Mouse (Mus musculus) MN1 (cell line): ENCODE results near the gene Crabp1.
A peak's percentile ranks its signal among the peaks of the same experiment; 100 is the strongest.

Source experiments
- DNase-seq: peaks from one replicate; pipeline ENCODE4 v3.0.0-alpha.2; 2016; ENCODE audit warnings: low spot score

Gene Crabp1

GRCm38 (mm10) chr9:54770140-54770780 is 5.7 kb downstream of the Crabp1 start:
- no peak for DNase-seq

GRCm38 (mm10) chr9:54776451-54776982 is 12.0 kb downstream of the Crabp1 start:
- DNase-seq, result no peak

GRCm38 (mm10) chr9:54779280-54779679 is 14.7 kb downstream of the Crabp1 start:
- no peak for DNase-seq

- DNase-seq, result no peak
These were observed 18.0 kb downstream of the Crabp1 start for GRCm38 (mm10) chr9:54782504-54782903.

- peak; percentile 94 for DNase-seq
These were observed 19.5 kb downstream of the Crabp1 start for GRCm38 (mm10) chr9:54784003-54784402.

GRCm38 (mm10) chr9:54785215-54785614 is 20.7 kb downstream of the Crabp1 start:
- no peak for DNase-seq

GRCm38 (mm10) chr9:54786083-54786482 is 21.5 kb downstream of the Crabp1 start:
- DNase-seq, result peak; percentile 35

- peak; percentile 95 for DNase-seq
These were observed 23.2 kb downstream of the Crabp1 start for GRCm38 (mm10) chr9:54787760-54788159.

GRCm38 (mm10) chr9:54790271-54790670 is 25.7 kb downstream of the Crabp1 start:
- peak; percentile 82 for DNase-seq

GRCm38 (mm10) chr9:54801460-54801961 is 37.0 kb downstream of the Crabp1 start:
- DNase-seq, result no peak

GRCm38 (mm10) chr9:54802749-54803679 is 38.5 kb downstream of the Crabp1 start:
- DNase-seq, result peak; percentile 37

- no peak for DNase-seq
These were observed 39.8 kb downstream of the Crabp1 start for GRCm38 (mm10) chr9:54804351-54804750.

- DNase-seq, result peak; percentile 52
These were observed 43.2 kb downstream of the Crabp1 start for GRCm38 (mm10) chr9:54807761-54808160.

- DNase-seq, result peak; percentile 24
These were observed 45.4 kb downstream of the Crabp1 start for GRCm38 (mm10) chr9:54809953-54810352.

- peak; percentile 51 for DNase-seq
These were observed 52.1 kb downstream of the Crabp1 start for GRCm38 (mm10) chr9:54816508-54817201.

GRCm38 (mm10) chr9:54821442-54822100 is 57.0 kb downstream of the Crabp1 start:
- DNase-seq, result peak; percentile 84
